Mouse (Mus musculus) E14TG2a.4 (cell line): ENCODE measurements around the gene Acss2.

Experiments
- CTCF ChIP-seq: conservative IDR thresholded peaks from 2 replicates; pipeline ENCODE4 v1.5.1; 2014; ENCODE audit warnings: low read length
- NANOG ChIP-seq: IDR thresholded peaks from 2 replicates; pipeline ENCODE4 v1.6.1; 2014; ENCODE audit warnings: borderline replicate concordance, low read length, mixed read lengths

GRCm38 (mm10) chr2:155512479-155512878, 5.3 kb upstream of the Acss2 start:
- TF ChIP-seq CTCF: peak; percentile 63
- no peak for TF ChIP-seq NANOG
